Mouse (Mus musculus) heart, embryonic 11.5 days (tissue): ENCODE data around the gene Sdcbp2. TPM values are rescaled to one million over a fixed set of nuclear protein-coding genes. Genes with fewer than 3 reads are reported as not detected.

ENCODE experiments used
- ATAC-seq: fragments of 200-750 bp; cut with Nextera tagmentation; replicated peaks from 2 replicates; pipeline ENCODE4 v1.8.0; 2017; ENCODE audit warnings: moderate library complexity; ENCODE audit not compliant: insufficient number of reproducible peaks, low FRiP score, low TSS enrichment
- H3K27ac ChIP-seq: fragments of 300-500 bp; sonication (generic); 2 replicates; pipeline ENCODE4 v1.5.1; 2014; ENCODE audit warnings: mild to moderate bottlenecking, low read depth, low read length
- H3K27me3 ChIP-seq: fragments of 300-500 bp; sonication (generic); 2 replicates; pipeline ENCODE4 v1.6.1; 2014; ENCODE audit warnings: mild to moderate bottlenecking, low read length, mixed read lengths; ENCODE audit not compliant: control insufficient read depth, insufficient read depth
- H3K36me3 ChIP-seq: fragments of 300-500 bp; sonication (generic); 2 replicates; pipeline ENCODE4 v1.6.1; 2014; ENCODE audit warnings: mild to moderate bottlenecking, low read length, moderate library complexity, mixed read lengths; ENCODE audit not compliant: control insufficient read depth, insufficient read depth
- H3K4me1 ChIP-seq: fragments of 300-500 bp; sonication (generic); 2 replicates; pipeline ENCODE4 v1.6.1; 2014; ENCODE audit warnings: low read length; ENCODE audit not compliant: control insufficient read depth, insufficient read depth
- H3K4me2 ChIP-seq: fragments of 300-500 bp; sonication (generic); 2 replicates; pipeline ENCODE4 v1.6.1; 2014; ENCODE audit warnings: mild to moderate bottlenecking, moderate library complexity
- H3K4me3 ChIP-seq: fragments of 300-500 bp; sonication (generic); 2 replicates; pipeline ENCODE4 v1.5.1; 2014; ENCODE audit warnings: low read depth, low read length
- H3K9ac ChIP-seq: fragments of 300-500 bp; sonication (generic); 2 replicates; pipeline ENCODE4 v1.6.1; 2014; ENCODE audit warnings: mild to moderate bottlenecking, low read depth, low read length, moderate library complexity
- H3K9me3 ChIP-seq: fragments of 300-500 bp; sonication (generic); replicated peaks from 2 replicates; pipeline ENCODE4 v1.6.1; 2016; ENCODE audit warnings: low read length; ENCODE audit not compliant: control insufficient read depth
- WGBS: fragments of 180-500 bp; shearing (Covaris S2); extraction: QIAGEN DNeasy Blood & Tissue Kit; methylation state at CpG from one replicate; pipeline ENCODE4 v1.1.7; 2014; ENCODE audit not compliant: insufficient replicate concordance; 5-methylcytosine and 5-hydroxymethylcytosine counted together
- polyA plus RNA-seq: library from polyadenylated mRNA; unstranded; fragments of >200 nt; fragmentation: Nextera tagmentation; extraction: Ambion mirVana; gene quantifications from 2 replicates; pipeline ENCODE4 v1.2.1, GENCODE M21; 2014

Gene Sdcbp2
- polyA plus RNA-seq, 1 experiment from 2014 or later: 0.70 TPM

DNA sequence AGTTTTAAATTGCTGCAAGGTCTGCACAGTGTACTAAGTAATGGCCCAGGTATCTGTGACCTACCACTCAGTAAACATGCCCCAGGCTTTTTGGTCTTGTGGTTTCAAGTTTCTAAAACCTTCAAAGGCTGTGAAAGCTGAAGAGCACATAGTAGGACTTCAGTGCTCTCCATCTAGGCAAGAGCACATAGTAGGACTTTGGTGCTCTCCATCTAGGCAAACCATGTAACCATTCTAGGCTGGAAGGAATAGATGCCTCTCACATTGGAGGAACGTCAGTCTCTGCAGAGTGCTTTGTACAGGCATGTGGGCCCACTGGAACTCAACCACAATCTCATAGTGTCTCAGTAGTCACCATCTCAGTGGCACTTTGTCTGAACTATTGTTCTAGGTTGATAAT is 8.4 kb upstream of the Sdcbp2 start:
- Histone ChIP-seq H3K4me1 (no peaks in the 10 kb centered on the region), H3K36me3 (peaks cover 25% of the 10 kb centered on the region), H3K4me3 (no peak overlapping the region), H3K27ac (no peak overlapping the region), H3K9me3 (no peaks in the 10 kb centered on the region), H3K9ac (no peak overlapping the region), H3K27me3 (no peaks in the 10 kb centered on the region), H3K4me2 (no peak overlapping the region)
- WGBS: 72% methylated on average over 1 of the region's 1 CpGs
- ATAC-seq: no peak

DNA sequence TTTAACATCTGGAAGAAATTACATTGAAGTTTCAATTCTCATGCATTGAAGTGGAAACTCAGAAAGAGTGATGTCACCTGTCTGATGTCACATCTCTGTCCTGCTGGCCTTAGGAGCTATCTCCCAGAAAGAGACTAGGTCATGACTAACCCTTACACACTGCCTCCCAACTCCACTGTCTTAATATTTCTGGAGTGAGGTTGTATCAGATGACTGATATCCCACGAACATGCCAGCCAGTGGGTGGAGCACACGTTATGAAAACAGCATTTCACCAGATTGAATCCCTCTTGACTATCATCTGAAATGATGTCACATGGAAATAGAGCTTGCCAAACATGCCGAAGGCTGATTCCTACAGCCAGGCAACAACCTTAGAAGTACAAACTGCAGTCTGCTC is 7.4 kb upstream of the Sdcbp2 start:
- WGBS: 65% methylated on average over 3 of the region's 3 CpGs
- peaks cover 16% of the 10 kb centered on the region for H3K36me3 ChIP-seq
- H3K4me3 ChIP-seq: no peak overlapping the region
- H3K9ac ChIP-seq: no peak overlapping the region
- ATAC-seq: no peak
- H3K4me1 ChIP-seq: no peaks in the 10 kb centered on the region
- no peak overlapping the region for H3K27ac ChIP-seq
- H3K4me2 ChIP-seq: no peak overlapping the region
- H3K27me3 ChIP-seq: no peaks in the 10 kb centered on the region
- H3K9me3 ChIP-seq: no peaks in the 10 kb centered on the region

DNA sequence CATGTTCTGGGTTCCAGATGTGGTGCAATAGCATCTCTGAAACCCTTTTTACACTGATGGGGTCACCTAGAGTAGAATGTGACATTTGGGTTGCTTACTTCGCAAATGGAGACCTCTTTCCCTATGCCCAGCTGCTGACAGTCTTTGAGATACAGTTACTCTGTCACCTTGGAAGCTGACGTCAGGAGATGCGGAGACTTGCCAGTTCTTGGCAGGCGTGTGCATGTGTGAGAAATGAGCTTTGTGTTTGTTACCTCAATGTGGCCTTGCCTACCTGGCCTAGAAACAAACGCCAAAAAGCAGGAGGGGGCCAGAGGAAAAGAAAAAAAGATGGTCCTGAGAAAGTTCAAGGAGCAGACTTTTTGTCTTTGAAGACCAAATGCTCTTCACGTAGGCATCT is 5.6 kb upstream of the Sdcbp2 start:
- no peaks in the 10 kb centered on the region for H3K27me3 ChIP-seq
- H3K9ac ChIP-seq: no peak overlapping the region
- no peaks in the 10 kb centered on the region for H3K9me3 ChIP-seq
- 75% methylated on average over 6 of the region's 6 CpGs for WGBS
- no peak overlapping the region for H3K4me2 ChIP-seq
- no peak overlapping the region for H3K27ac ChIP-seq
- H3K36me3 ChIP-seq: peaks cover 5% of the 10 kb centered on the region
- no peak for ATAC-seq
- H3K4me1 ChIP-seq: no peaks in the 10 kb centered on the region
- no peak overlapping the region for H3K4me3 ChIP-seq

DNA sequence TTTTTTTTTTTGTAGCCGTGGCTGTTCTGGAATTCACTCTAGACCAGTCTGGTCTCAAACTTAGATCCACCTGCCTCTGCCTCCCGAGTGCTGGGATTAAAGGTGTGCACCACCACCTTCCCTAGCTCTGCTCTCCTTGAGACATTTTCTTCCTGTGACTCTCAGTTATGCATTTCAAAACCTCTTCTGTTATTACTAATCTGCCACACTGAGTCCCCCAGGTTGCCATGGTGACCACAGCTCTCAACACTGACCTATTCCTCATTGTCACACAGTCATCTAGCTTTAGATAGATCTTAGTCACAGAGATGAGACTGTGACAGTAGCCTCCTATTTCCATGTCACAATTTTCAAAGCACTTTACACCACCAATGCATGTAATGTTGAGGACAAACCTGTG is 3.0 kb upstream of the Sdcbp2 start:
- WGBS: 82% methylated on average over 2 of the region's 2 CpGs
- H3K36me3 ChIP-seq: no peaks in the 10 kb centered on the region
- H3K9ac ChIP-seq: no peak overlapping the region
- H3K4me2 ChIP-seq: no peak overlapping the region
- no peak for ATAC-seq
- no peaks in the 10 kb centered on the region for H3K27me3 ChIP-seq
- no peak overlapping the region for H3K27ac ChIP-seq
- no peaks in the 10 kb centered on the region for H3K4me1 ChIP-seq
- H3K4me3 ChIP-seq: no peak overlapping the region
- H3K9me3 ChIP-seq: no peaks in the 10 kb centered on the region

DNA sequence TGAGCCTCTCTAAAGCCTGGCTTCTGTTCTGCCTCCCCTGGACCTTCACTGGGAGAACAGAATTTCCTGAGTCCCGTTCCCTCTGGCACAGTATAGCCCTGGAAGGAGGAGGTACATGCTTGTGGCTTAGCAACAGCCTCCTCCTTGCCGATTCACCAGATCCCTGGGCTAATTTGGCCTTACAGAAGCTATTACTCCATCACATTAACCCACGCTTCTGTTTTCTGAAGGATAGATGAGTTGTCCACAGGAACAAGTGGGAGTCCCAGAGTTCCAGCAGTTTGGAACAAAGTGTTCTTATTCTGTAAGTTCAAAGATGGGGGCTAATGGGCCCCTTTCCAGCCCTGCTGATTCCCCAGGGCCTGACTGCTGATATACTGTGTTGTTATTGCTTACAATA is 1.2 kb downstream of the Sdcbp2 start:
- Histone ChIP-seq H3K9ac (no peak overlapping the region), H3K36me3 (no peaks in the 10 kb centered on the region), H3K9me3 (no peaks in the 10 kb centered on the region), H3K4me3 (no peak overlapping the region), H3K4me2 (no peak overlapping the region), H3K27me3 (no peaks in the 10 kb centered on the region), H3K27ac (no peak overlapping the region), H3K4me1 (peaks cover 7% of the 10 kb centered on the region; the same call in 1 of the 2 replicates)
- 61% methylated on average over 3 of the region's 3 CpGs for WGBS
- no peak for ATAC-seq

DNA sequence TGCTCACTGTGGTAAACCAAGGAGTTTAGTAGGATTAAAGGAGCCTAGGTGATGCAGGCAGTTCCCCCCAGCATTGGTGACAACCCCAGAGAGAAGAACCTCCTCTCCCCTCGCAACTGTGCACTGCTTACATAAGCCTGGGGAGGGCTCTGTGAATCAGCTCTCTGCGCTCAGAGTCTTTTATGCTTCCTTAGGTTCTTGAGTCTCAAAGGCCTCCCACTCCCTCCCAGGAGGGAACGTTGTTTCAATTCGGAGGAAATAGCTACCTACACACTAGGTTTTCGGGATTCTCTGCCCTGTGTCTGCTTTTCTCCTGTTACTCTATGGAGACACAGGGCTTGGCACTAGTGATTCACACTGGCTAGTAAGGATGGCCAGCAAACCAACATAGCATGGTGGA is 2.2 kb downstream of the Sdcbp2 start:
- WGBS: 63% methylated on average over 5 of the region's 5 CpGs
- Histone ChIP-seq H3K4me3 (no peak overlapping the region), H3K27ac (no peak overlapping the region), H3K9me3 (no peaks in the 10 kb centered on the region), H3K36me3 (no peaks in the 10 kb centered on the region), H3K9ac (no peak overlapping the region), H3K4me1 (peaks cover 7% of the 10 kb centered on the region; the same call in 1 of the 2 replicates), H3K27me3 (no peaks in the 10 kb centered on the region), H3K4me2 (no peak overlapping the region)
- ATAC-seq: no peak

DNA sequence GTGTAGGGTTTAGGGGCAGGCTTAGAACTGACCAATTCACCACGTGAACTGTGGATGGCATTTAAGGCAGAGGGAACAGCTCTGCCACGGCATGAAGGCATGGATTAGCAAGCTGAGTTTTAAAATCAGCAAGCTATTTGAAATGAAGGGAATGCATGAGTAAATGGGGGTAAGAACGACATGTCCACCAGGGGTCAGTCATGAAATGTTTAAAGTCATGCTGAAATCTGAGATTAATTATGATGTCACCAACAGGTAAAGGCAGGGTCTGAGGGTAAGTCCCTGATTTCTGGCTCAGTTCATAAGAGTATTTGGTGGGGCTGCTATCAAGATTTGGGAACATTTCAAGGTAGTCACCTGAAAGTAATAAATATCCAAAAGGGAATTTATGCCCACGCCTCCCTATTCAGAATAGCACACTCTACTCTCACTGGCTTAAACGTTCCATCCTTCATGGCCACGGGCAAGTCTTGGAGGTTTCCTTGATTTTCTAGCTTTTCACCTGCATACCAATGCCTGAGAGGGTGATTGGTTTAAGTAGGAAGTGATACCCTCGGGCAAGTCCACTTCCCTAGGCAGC is 2.8 kb downstream of the Sdcbp2 start:
- no peak for ATAC-seq
- peak overlapping the region; percentile 86 for H3K4me2 ChIP-seq
- peak overlapping the region; percentile 73 for H3K9ac ChIP-seq
- H3K27ac ChIP-seq: peak overlapping the region; percentile 71
- no peaks in the 10 kb centered on the region for H3K27me3 ChIP-seq
- H3K36me3 ChIP-seq: no peaks in the 10 kb centered on the region
- WGBS: 27% methylated on average over 7 of the region's 7 CpGs
- H3K4me3 ChIP-seq: peak overlapping the region; percentile 44
- H3K4me1 ChIP-seq: peaks cover 7% of the 10 kb centered on the region; the same call in 1 of the 2 replicates
- H3K9me3 ChIP-seq: no peaks in the 10 kb centered on the region

DNA sequence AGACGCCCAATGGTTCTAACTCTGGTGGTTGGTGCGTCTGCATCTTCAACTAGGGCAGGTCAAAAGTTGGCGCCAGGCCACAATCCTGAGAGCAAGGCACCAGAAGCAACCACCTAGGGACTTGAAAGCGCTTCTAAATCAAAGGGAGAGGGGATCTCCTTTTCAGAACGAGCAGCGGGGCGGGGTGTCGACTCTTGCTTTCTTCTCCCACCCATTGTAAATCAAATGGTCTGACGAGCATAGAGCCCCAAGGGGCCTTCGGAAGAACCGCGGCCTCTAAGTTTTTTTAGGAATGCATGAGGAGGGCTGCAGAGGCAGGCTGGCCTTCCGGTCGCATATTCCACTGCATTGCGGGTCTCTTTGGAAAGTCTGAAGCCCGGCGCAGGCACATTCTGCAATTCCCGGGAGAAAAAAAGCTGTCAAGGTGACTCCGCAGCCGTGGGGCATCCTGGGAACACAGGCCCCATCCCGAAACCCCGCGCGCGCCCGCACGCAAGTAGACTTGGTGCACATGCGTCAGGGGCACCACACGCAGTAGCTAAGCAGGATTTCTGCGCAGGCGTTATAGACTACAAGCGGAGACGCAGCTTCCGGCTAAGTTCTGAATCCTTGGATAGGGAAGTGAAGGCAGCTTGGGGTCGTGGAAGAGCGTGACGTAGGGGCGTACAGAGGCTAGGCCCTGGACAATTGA is 3.4 kb downstream of the Sdcbp2 start:
- H3K4me3 ChIP-seq: peak overlapping the region; percentile 44
- no peaks in the 10 kb centered on the region for H3K36me3 ChIP-seq
- peak overlapping the region; percentile 73 for H3K9ac ChIP-seq
- H3K9me3 ChIP-seq: no peaks in the 10 kb centered on the region
- peak overlapping the region; percentile 71 for H3K27ac ChIP-seq
- H3K4me1 ChIP-seq: peaks cover 7% of the 10 kb centered on the region; the same call in 1 of the 2 replicates
- 2% methylated on average over 38 of the region's 38 CpGs for WGBS
- ATAC-seq: peak; percentile 75
- no peaks in the 10 kb centered on the region for H3K27me3 ChIP-seq
- peak overlapping the region; percentile 86 for H3K4me2 ChIP-seq

DNA sequence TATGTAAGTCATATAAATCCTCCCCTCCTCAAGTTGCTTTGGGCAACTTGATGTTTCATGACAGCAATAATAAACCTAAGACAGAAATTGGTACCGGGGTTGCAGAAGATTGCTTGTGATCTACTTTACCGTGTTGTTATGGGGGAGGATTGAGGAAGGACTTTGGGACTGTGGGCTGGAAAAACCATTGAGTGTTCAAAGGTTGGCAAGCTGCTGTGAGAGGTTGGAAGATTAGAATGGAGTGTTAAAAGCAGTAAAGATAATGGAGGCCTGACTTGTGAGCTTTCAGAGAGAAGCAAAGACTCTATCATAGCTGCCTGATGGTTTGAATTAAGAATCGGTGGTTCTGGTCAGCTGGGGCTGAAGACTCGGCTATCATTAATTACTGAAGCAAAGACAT is 6.8 kb downstream of the Sdcbp2 start:
- Histone ChIP-seq H3K27ac (no peak overlapping the region), H3K9me3 (no peaks in the 10 kb centered on the region), H3K9ac (no peak overlapping the region), H3K4me3 (no peak overlapping the region), H3K4me1 (peaks cover 7% of the 10 kb centered on the region; the same call in 1 of the 2 replicates), H3K4me2 (no peak overlapping the region), H3K36me3 (no peaks in the 10 kb centered on the region), H3K27me3 (no peaks in the 10 kb centered on the region)
- WGBS: 62% methylated on average over 4 of the region's 4 CpGs
- ATAC-seq: no peak
